Mouse (Mus musculus) MEL (cell line): ENCODE data around the gene Fem1a. TPM values are rescaled to one million over a fixed set of nuclear protein-coding genes. Genes with fewer than 3 reads are reported as not detected.

ENCODE experiments used
- DNase-seq: peaks from one replicate; pipeline ENCODE4 v3.0.0; 2011; ENCODE audit warnings: low read depth, low spot score
- H3K27ac ChIP-seq: 2 replicates; pipeline ENCODE4 v1.5.1; 2012; ENCODE audit warnings: low read depth, mild to moderate bottlenecking, control low read depth, low read length, moderate library complexity; ENCODE audit not compliant: control insufficient read depth
- H3K27me3 ChIP-seq, 2 experiments: fragments of 150-350 bp in 1 of 2; sonication (generic) in 1 of 2; 2 replicates each; pipeline ENCODE4 v1.6.1; 2012; ENCODE audit warnings: low read length in 2 of 2, mild to moderate bottlenecking in 2 of 2, improper control_type of control experiment in 1 of 2, moderate library complexity in 1 of 2; ENCODE audit not compliant: insufficient read depth in 2 of 2, control insufficient read depth in 1 of 2
- H3K36me3 ChIP-seq, 2 experiments: 2 replicates each; pipeline ENCODE4 v1.6.1; 2012 to 2014; ENCODE audit warnings: low read length in 2 of 2, improper control_type of control experiment in 1 of 2, inconsistent platforms in 1 of 2, mild to moderate bottlenecking in 1 of 2; ENCODE audit not compliant: insufficient read depth in 2 of 2, control insufficient read depth in 1 of 2
- H3K4me1 ChIP-seq, 2 experiments: fragments of 150-350 bp in 1 of 2; sonication (generic) in 1 of 2; 2 replicates each; pipeline ENCODE4 v1.6.1; 2012; ENCODE audit warnings: low read length in 2 of 2, improper control_type of control experiment in 1 of 2, mild to moderate bottlenecking in 1 of 2; ENCODE audit not compliant: insufficient read depth in 2 of 2, control insufficient read depth in 1 of 2
- H3K4me3 ChIP-seq, 2 experiments: fragments of 150-350 bp in 1 of 2; sonication (generic) in 1 of 2; 2 replicates each; pipeline ENCODE4 v1.5.1; 2012; ENCODE audit warnings: low read depth in 2 of 2, low read length in 2 of 2, mild to moderate bottlenecking in 2 of 2, moderate library complexity in 2 of 2, control low read depth in 1 of 2, improper control_type of control experiment in 1 of 2; ENCODE audit not compliant: control insufficient read depth in 1 of 2, insufficient read depth in 1 of 2
- H3K79me2 ChIP-seq: 2 replicates; pipeline ENCODE4 v1.6.1; 2012; ENCODE audit warnings: mild to moderate bottlenecking, low read length, moderate library complexity; ENCODE audit not compliant: control insufficient read depth, poor library complexity, insufficient read depth
- H3K9ac ChIP-seq: 2 replicates; pipeline ENCODE4 v1.6.1; 2012; ENCODE audit warnings: low read depth, mild to moderate bottlenecking, control low read depth, low read length, moderate library complexity; ENCODE audit not compliant: control insufficient read depth, poor library complexity, severe bottlenecking
- H3K9me3 ChIP-seq: fragments of 150-350 bp; sonication (generic); replicated peaks from 2 replicates; pipeline ENCODE4 v1.6.1; 2012; ENCODE audit warnings: mild to moderate bottlenecking, low read length, improper control_type of control experiment, moderate library complexity; ENCODE audit not compliant: insufficient read depth
- BHLHE40 ChIP-seq: IDR thresholded peaks from 2 replicates; pipeline ENCODE4 v1.6.1; 2012; ENCODE audit warnings: low read depth, mild to moderate bottlenecking, inconsistent platforms, low read length, improper control_type of control experiment, borderline replicate concordance
- CTCF ChIP-seq, 3 experiments: IDR thresholded peaks in 2 of 3; conservative IDR thresholded peaks in 1 of 3; 2 replicates each; pipeline ENCODE4 v1.5.1; 2011 to 2012; ENCODE audit warnings: low read length in 3 of 3, low read depth in 2 of 3, mild to moderate bottlenecking in 2 of 3, improper control_type of control experiment in 1 of 3, inconsistent platforms in 1 of 3, mixed read lengths in 1 of 3, moderate library complexity in 1 of 3; ENCODE audit not compliant: control insufficient read depth in 1 of 3, insufficient read depth in 1 of 3, poor library complexity in 1 of 3, severe bottlenecking in 1 of 3
- ELF1 ChIP-seq: IDR thresholded peaks from 2 replicates; pipeline ENCODE4 v1.6.1; 2014; ENCODE audit warnings: low read depth, mild to moderate bottlenecking, inconsistent platforms, low read length, improper control_type of control experiment, moderate library complexity
- EP300 ChIP-seq, 2 experiments: IDR thresholded peaks; 2 replicates each; pipeline ENCODE4 v1.6.1; 2011; ENCODE audit warnings: improper control_type of control experiment in 2 of 2, low read length in 2 of 2, low read depth in 1 of 2, mild to moderate bottlenecking in 1 of 2
- GATA1 ChIP-seq: IDR thresholded peaks from 2 replicates; pipeline ENCODE4 v1.6.1; 2011; ENCODE audit warnings: low read depth, low read length, improper control_type of control experiment
- JUND ChIP-seq: IDR thresholded peaks from 2 replicates; pipeline ENCODE4 v1.6.1; 2011; ENCODE audit warnings: low read depth, mild to moderate bottlenecking, improper control_type of control experiment, low read length
- KAT2A ChIP-seq: conservative IDR thresholded peaks from 2 replicates; pipeline ENCODE4 v1.6.1; 2012; ENCODE audit warnings: low read depth, low read length, improper control_type of control experiment, inconsistent platforms
- MAFK ChIP-seq: IDR thresholded peaks from 2 replicates; pipeline ENCODE4 v1.6.1; 2011; ENCODE audit warnings: low read depth, mild to moderate bottlenecking, low read length, improper control_type of control experiment, borderline replicate concordance
- MEF2A ChIP-seq: IDR thresholded peaks from 2 replicates; pipeline ENCODE4 v1.6.1; 2014; ENCODE audit warnings: low read depth, mild to moderate bottlenecking, inconsistent platforms, low read length, improper control_type of control experiment; ENCODE audit not compliant: poor library complexity, insufficient replicate concordance, severe bottlenecking; ENCODE audit errors: extremely low read depth
- MXI1 ChIP-seq: IDR thresholded peaks from 2 replicates; pipeline ENCODE4 v1.6.1; 2011; ENCODE audit warnings: mild to moderate bottlenecking, low read depth, low read length, improper control_type of control experiment
- MYB ChIP-seq: IDR thresholded peaks from 2 replicates; pipeline ENCODE4 v1.6.1; 2011; ENCODE audit warnings: mild to moderate bottlenecking, low read depth, low read length, improper control_type of control experiment
- NRF1 ChIP-seq: IDR thresholded peaks from 2 replicates; pipeline ENCODE4 v1.6.1; 2014; ENCODE audit warnings: low read depth, mild to moderate bottlenecking, inconsistent platforms, low read length, improper control_type of control experiment, moderate library complexity; ENCODE audit not compliant: poor library complexity, insufficient read depth, severe bottlenecking
- POLR2AphosphoS5 ChIP-seq: IDR thresholded peaks from 2 replicates; pipeline ENCODE4 v1.6.1; 2012; ENCODE audit warnings: low read depth, borderline replicate concordance, mild to moderate bottlenecking, inconsistent platforms, low read length, moderate library complexity, mixed read lengths
- RAD21 ChIP-seq: IDR thresholded peaks from 2 replicates; pipeline ENCODE4 v1.6.1; 2011; ENCODE audit warnings: mild to moderate bottlenecking, low read depth, low read length, improper control_type of control experiment
- RCOR1 ChIP-seq: IDR thresholded peaks from 2 replicates; pipeline ENCODE4 v1.6.1; 2012; ENCODE audit warnings: low read depth, mild to moderate bottlenecking, inconsistent platforms, low read length, improper control_type of control experiment
- SIN3A ChIP-seq: IDR thresholded peaks from 2 replicates; pipeline ENCODE4 v1.6.1; 2012; ENCODE audit warnings: low read length, improper control_type of control experiment, inconsistent platforms
- SMC3 ChIP-seq: IDR thresholded peaks from 2 replicates; pipeline ENCODE4 v1.6.1; 2011; ENCODE audit warnings: low read depth, low read length, improper control_type of control experiment
- TAL1 ChIP-seq: IDR thresholded peaks from 2 replicates; pipeline ENCODE4 v1.6.1; 2012; ENCODE audit warnings: mild to moderate bottlenecking, inconsistent platforms, low read length, moderate library complexity, mixed read lengths
- TCF12 ChIP-seq: IDR thresholded peaks from 2 replicates; pipeline ENCODE4 v1.6.1; 2014; ENCODE audit warnings: low read depth, mild to moderate bottlenecking, inconsistent platforms, low read length, improper control_type of control experiment, moderate library complexity
- UBTF ChIP-seq: IDR thresholded peaks from 2 replicates; pipeline ENCODE4 v1.6.1; 2012; ENCODE audit warnings: low read depth, mild to moderate bottlenecking, inconsistent platforms, low read length, improper control_type of control experiment, moderate library complexity, borderline replicate concordance; ENCODE audit not compliant: insufficient read depth
- USF1 ChIP-seq: IDR thresholded peaks from 2 replicates; pipeline ENCODE4 v1.6.1; 2014; ENCODE audit warnings: low read depth, mild to moderate bottlenecking, inconsistent platforms, low read length, improper control_type of control experiment, moderate library complexity
- USF2 ChIP-seq, 2 experiments: IDR thresholded peaks; 2 replicates each; pipeline ENCODE4 v1.6.1; 2011 to 2012; ENCODE audit warnings: improper control_type of control experiment in 2 of 2, low read length in 2 of 2, borderline replicate concordance in 1 of 2, inconsistent platforms in 1 of 2, low read depth in 1 of 2, mild to moderate bottlenecking in 1 of 2; ENCODE audit not compliant: insufficient read depth in 1 of 2
- ZC3H11A ChIP-seq: IDR thresholded peaks from 2 replicates; pipeline ENCODE4 v1.6.1; 2012; ENCODE audit warnings: low read depth, mild to moderate bottlenecking, inconsistent platforms, low read length, improper control_type of control experiment
- ZKSCAN1 ChIP-seq: IDR thresholded peaks from 2 replicates; pipeline ENCODE4 v1.6.1; 2012; ENCODE audit warnings: low read depth, mild to moderate bottlenecking, inconsistent platforms, low read length, improper control_type of control experiment, moderate library complexity
- ZNF384 ChIP-seq: IDR thresholded peaks from 2 replicates; pipeline ENCODE4 v1.6.1; 2012; ENCODE audit warnings: low read depth, mild to moderate bottlenecking, inconsistent platforms, low read length, improper control_type of control experiment
- polyA plus RNA-seq, 2 experiments: library from polyadenylated mRNA; stranded (reverse) in 1 of 2; unstranded in 1 of 2; fragments of >175 nt in 1 of 2; fragments of >200 nt in 1 of 2; gene quantifications; 2 replicates each; pipeline versions ENCODE4 v1.2.1 to v1.2.4; 2012; ENCODE audit warnings: low replicate concordance in 2 of 2, low read depth in 1 of 2; ENCODE audit not compliant: insufficient read length in 2 of 2, insufficient read depth in 1 of 2, missing spikeins in 1 of 2
- total RNA-seq: library from RNA; depleted of rRNA; stranded (reverse); fragments of 300-350 nt; gene quantifications from 2 replicates; pipeline ENCODE4 v1.2.3, GENCODE M21; 2012

Gene Fem1a
- total and polyA plus RNA-seq, 3 experiments = 17.1 to 21.5 TPM; not detected in 1

DNA sequence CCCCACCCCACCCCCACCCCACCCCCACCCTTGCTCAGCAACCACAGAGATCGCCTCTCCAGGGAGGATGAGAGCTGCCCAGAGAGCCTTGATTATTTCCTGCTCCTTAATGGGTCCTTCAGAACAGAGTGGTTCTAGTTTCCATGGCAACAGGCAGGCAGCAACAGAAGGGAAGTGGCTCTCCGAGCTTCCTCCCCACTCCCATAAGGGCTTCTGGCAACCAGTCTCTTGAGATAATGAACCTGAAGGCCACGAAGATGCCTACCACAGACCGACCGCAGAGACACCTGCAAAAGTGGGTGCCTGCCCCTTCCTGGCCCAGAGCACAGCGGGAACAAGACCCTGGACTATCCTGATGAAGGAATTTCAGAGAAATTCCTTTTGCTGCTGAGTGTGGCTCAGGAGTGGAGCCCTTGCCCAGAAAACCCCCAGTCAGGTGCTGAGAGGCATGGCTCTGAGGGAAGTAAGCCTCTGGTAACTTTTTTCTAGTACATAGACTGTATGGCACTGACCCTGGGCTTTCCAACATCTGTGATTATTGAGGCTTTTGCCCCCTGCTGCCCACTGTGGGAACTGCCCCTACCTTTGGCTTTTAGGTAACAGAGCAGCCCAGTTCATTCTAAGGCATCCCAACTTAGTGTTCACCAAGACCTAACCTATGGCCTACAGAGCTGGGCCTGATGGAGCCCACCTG lies 5.3 kb upstream of the Fem1a start:
- H3K9me3 ChIP-seq = no peaks in the 10 kb centered on the region
- H3K36me3 ChIP-seq = peaks cover 0 to 3% of the 10 kb centered on the region in 2 experiments; a peak in 1 of 4 replicates
- TF ChIP-seq MAFK = no peak
- no peak for TF ChIP-seq UBTF
- peak; percentile 54 for TF ChIP-seq RAD21
- peak in 1 of 2 experiments; percentile 13; a peak in 1 of 4 replicates for TF ChIP-seq EP300 (IDR thresholded peaks at IDR 0.05; ENCODE audit: low read depth in 1 of 2, low read length in 2 of 2)
- TF ChIP-seq MYB = no peak
- TF ChIP-seq GATA1 = no peak
- no peak; the same call in none of the 2 replicates for TF ChIP-seq ZC3H11A
- TF ChIP-seq MEF2A = no peak
- no peak for TF ChIP-seq RCOR1
- no peak for TF ChIP-seq USF2 (IDR thresholded peaks at IDR 0.05; ENCODE audit: borderline replicate concordance in 1 of 2, insufficient read depth in 1 of 2, low read depth in 1 of 2, low read length in 2 of 2)
- TF ChIP-seq ZNF384 = 0 out of 2 replicates have a peak, but pooled peaks have one; percentile 36
- TF ChIP-seq NRF1 = no peak
- no peak for TF ChIP-seq MXI1
- no peak for TF ChIP-seq JUND
- peak; percentile 52 for TF ChIP-seq SIN3A
- peak; percentile 89 for TF ChIP-seq SMC3
- TF ChIP-seq CTCF (IDR thresholded peaks at IDR 0.05 in 2 of 3, conservative IDR thresholded peaks at IDR 0.05 in 1 of 3; ENCODE audit: control insufficient read depth in 1 of 3, insufficient read depth in 1 of 3, low read depth in 2 of 3, low read length in 3 of 3, poor library complexity in 1 of 3, severe bottlenecking in 1 of 3) = peak; percentile 71 to 85 (median 84)
- no peak for TF ChIP-seq ELF1
- TF ChIP-seq KAT2A = no peak
- no peak for TF ChIP-seq ZKSCAN1
- no peak for TF ChIP-seq BHLHE40
- TF ChIP-seq TAL1 = peak; percentile 47
- TF ChIP-seq POLR2AphosphoS5 = no peak
- no peak for TF ChIP-seq USF1
- no peak for TF ChIP-seq TCF12
- H3K27me3 ChIP-seq = peaks cover 3 to 13% of the 10 kb centered on the region in 2 experiments; a peak in 2 of 4 replicates
- H3K4me3 ChIP-seq = no peak overlapping the region
- DNase-seq = peak; percentile 76
- H3K9ac ChIP-seq = no peak overlapping the region
- H3K79me2 ChIP-seq = no peaks in the 10 kb centered on the region; the same call in 1 of the 2 replicates
- H3K27ac ChIP-seq = no peak overlapping the region
- peaks cover 0 to 11% of the 10 kb centered on the region in 2 experiments; a peak in 1 of 4 replicates for H3K4me1 ChIP-seq
